Mouse (Mus musculus): ENCODE measurements around the gene Timeless.
"Not testable (repeated sequence)": the region's sequence is repeated elsewhere in the genome, so short reads cannot be mapped to it uniquely, and the experiment has no call there.

- not testable (repeated sequence) for TF ChIP-seq CTCF (IDR thresholded peaks at IDR 0.05; ENCODE audit: borderline replicate concordance, insufficient read depth, low read depth, low read length); POLR2A (IDR thresholded peaks at IDR 0.05; ENCODE audit: borderline replicate concordance, insufficient read depth, low read length)
Observed at GRCm38 (mm10) chr10:128260376-128260775, 28.5 kb downstream of the Timeless start.

Data from cerebellum, adult 2 months (tissue).